Mouse (Mus musculus): Measurements from ENCODE around the gene Usp43.

Usp43 gene

GRCm38 (mm10) chr11:67897064-67897560, 24.8 kb downstream of the Usp43 start:
- peak; percentile 54 to 58 for DNase-seq

DNA sequence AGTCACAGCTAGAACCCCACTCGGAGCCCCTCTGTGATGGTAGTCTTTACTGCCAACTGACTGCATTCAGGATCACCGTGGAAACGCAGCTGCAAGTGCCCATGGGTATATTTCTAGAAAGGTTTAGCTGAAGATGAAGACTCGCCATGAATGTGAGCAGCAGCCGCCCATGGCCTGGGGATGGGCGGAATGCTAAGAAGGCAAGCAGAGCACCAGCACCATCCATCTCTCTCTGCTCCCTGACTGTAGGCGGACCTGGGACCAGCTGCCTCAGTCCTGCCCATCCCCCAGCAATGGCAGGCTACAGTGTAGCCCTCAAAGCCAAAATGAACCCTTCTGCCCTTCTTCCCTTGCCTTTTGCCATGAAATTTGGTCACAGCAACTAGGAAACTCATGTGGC, 26.3 kb downstream of the Usp43 start:
- no peak for DNase-seq

- DNase-seq = no peak
Observed at GRCm38 (mm10) chr11:67888521-67888920, 33.4 kb downstream of the Usp43 start.

GRCm38 (mm10) chr11:67885921-67886320, 36.0 kb downstream of the Usp43 start:
- no peak for DNase-seq

DNA sequence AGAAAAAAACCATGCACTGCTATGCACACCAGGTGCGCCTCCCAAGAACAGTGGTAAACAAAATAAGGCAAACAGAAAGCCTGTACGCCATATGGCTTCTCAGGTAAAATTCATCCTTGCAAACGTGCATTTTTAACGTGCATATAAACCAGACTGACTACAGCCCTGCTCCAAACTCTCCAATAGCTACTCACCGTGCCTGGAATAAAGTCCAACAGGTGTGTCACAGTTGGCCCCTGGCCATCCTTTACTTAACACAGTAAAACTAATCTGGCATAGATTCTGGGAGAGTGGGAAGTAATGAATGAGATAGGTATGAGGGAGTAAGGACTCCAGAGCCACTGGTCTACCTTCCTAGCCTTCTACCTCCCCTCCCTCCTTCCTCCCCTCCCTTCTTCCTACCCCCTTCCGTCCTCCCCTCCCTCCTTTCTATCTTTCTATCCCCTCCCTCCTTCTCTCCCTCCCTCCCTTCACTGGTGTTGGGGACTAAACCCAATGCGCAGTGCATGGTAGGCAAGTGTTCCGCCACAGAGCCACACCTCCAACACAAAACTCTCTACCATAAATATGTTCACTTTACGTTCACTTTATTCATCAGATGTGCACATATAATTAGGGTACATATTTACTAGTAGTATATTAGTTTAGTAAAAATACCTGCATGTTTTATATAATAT, 56.3 kb downstream of the Usp43 start:
- no peak for DNase-seq

- no peak for DNase-seq
Observed at GRCm38 (mm10) chr11:67865100-67865499, 56.9 kb downstream of the Usp43 start.

GRCm38 (mm10) chr11:67861399-67861838, 60.5 kb downstream of the Usp43 start:
- no peak for DNase-seq

DNA sequence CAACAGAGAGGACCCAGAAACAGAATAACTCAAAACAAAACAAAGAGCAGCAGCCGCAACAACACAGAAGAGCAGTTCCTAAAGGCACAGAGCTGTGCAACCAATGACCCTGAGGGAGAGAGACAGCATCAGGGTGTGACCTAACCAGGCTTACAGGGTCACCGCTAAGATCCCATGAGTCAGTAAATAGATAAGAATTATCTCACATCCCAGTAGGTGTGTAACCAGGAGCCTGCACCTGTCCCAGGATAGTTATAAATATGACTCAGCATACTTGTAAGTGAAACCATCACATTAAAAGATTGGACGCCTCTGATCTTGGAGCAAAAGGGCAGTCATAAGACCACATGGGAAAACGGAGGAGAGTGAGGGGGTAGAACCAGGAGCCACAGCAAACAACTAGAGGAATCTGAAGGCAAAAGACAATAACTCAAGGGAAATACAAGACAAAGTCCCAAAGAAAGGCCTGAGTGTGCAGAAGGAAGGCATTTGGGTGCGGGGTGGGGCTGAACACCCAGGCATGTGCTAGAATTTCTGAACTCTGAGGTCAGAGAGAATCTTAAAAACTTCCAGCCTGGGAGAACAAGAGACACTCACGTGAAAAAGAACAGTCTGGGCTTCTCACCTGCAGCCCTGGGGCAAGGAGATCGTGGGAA, 61.1 kb downstream of the Usp43 start:
- no peak for DNase-seq

DNA sequence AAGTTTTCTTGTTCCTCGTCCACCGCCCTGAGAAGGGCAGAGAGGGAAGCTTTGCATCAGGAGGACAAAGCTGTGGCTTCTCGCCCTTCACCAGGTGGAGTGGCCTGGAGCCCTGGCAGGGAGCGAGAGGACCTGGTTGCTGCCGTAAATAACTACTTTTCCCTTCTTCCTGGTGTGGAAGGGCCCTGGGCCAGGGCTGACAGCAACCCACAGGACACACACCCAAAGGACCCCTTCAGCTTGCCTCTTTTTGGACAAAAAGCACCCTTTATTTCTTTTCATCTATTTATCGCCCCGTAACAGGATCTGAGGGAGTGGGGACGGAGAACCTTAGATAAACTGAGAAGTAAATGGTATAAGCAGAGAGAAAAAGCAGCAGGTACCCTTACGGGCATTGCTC, 63.4 kb downstream of the Usp43 start:
- no peak for DNase-seq

GRCm38 (mm10) chr11:67855035-67855434, 66.9 kb downstream of the Usp43 start:
- peak; percentile 2 to 6 for DNase-seq

- DNase-seq = no peak
Observed at GRCm38 (mm10) chr11:67853996-67854395, 68.0 kb downstream of the Usp43 start.

DNA sequence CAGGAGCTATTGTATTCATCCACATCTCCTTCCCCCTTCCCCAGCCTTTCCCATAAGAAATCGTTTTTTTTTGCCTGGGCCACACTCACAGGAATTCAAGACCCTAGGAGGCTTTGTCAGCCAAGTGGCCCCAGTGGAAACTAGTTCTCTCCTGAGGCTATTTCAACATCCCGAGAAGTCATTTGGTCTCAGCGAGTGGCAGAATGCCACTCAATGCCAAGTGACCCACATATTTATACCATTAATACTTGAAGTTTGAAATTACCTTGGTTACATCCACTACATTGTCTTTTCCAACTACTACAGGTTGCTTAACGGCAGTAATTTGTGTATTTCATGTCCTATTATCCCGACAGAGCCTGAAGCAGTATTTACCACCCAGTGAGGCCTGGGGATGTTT, 70.2 kb downstream of the Usp43 start:
- DNase-seq = no peak

DNA sequence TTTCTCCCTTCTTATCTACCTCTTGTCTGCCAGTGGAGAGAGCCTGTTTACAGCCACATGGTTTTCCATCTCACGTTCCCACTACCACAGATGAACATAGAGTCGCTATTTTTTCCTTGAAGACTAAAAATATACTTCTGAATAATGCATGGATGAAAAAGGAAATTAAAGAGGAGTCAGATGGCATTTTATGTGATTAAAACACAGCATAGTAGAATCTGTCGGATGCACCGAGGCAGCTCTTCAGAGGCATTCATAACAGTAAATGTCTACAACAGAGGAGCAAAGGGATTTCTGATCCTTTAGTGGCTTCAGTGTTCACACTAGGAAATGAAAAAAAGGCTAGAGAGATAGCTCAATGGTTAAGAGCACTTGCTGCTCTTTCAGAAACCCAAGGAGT, 76.8 kb downstream of the Usp43 start:
- no peak for DNase-seq

GRCm38 (mm10) chr11:67839810-67840209, 82.1 kb downstream of the Usp43 start:
- DNase-seq = no peak

DNA sequence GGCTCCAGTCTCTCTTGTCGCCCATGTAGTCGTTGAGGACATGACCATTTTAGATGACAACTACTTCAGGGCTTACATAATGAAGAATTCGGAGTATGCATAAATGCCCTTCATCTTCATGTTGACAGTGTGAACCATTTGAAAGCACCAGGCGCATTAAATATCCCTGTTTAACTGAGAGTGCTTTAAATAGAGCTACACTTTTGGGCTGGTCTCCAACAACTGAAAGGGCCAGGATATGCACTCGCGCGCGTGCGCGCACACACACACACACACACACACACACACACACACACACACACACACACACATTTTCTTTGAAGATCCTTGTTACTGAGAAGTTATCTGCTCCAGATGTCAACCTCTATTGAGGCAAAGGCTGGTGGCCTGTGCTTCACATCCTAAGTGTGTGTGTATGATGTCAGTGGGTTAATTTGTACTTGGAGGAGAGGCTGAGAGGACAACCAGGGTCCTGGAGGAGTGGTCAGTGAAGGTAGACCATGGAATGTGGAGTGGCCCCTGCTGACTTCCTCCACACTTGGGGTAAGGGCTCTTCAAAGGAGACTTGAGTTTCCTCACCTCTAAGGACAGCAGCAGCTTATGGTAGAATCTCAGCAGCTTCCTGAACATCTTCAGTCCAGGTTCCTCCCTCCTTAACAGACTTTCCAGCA, 86.4 kb downstream of the Usp43 start:
- DNase-seq = no peak

- DNase-seq = no peak
Observed at GRCm38 (mm10) chr11:67831820-67832219, 90.1 kb downstream of the Usp43 start.

DNA sequence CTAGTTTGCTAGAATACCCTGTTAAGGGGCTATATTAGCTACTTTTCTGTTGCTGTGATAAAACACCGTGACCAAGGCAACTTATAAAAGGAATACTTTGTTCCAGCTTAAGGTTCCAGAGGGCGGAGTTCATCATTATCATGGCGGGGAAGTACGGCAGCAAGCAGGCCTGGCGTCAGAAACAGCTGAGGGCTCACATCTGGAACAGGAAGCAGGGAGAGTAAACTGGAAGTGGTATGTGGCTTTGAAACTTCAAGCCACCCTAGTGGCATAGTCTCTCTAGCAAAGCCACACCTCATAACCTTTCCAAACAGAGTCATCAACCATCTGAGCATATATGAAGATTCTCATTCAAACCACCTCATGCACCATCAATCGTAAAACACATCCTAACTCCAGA, 92.4 kb downstream of the Usp43 start:
- DNase-seq = no peak

GRCm38 (mm10) chr11:67828360-67829059, 93.4 kb downstream of the Usp43 start:
- no peak for DNase-seq

DNA sequence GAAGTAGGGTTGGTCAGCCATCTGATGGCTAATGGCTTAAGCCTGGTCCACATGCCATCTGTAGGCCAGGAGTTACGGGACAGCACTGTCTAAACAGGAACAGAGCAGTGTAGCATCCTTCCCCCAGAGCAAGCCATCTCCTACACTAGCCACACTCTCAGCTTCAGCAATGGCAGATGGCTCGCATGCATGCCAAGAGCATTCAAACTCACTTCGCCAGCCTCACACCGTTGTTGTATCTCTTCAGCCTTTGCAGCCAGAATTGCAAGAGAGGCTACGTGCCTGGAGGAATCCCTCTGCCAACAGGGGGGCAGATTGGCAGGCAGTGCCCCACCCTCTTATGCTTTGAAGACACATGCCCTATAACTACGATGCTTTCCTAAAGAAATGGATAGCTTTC, 100.4 kb downstream of the Usp43 start:
- no peak for DNase-seq

- peak in 1 of 2 experiments; percentile 5 for DNase-seq
Observed at GRCm38 (mm10) chr11:67820221-67820620, 101.7 kb downstream of the Usp43 start.

GRCm38 (mm10) chr11:67819604-67820003, 102.3 kb downstream of the Usp43 start:
- DNase-seq = no peak

DNA sequence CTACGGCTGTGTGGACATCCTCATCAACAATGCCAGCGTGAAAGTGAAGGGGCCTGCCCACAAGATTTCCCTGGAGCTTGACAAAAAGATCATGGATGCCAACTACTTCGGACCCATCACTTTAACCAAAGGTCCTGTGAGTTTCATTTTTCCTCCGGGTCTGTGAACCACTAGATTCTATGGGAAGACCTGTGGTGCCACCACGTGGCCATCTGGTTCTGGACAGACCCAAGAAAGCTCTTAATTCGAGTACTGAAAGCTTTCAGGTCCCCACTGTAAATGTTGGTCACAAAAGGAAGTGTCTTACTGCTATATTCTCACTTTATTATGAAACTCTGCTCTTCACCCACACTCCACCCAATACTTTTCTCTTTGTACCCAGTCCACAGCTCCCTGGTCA, 110.4 kb downstream of the Usp43 start:
- no peak for DNase-seq

DNA sequence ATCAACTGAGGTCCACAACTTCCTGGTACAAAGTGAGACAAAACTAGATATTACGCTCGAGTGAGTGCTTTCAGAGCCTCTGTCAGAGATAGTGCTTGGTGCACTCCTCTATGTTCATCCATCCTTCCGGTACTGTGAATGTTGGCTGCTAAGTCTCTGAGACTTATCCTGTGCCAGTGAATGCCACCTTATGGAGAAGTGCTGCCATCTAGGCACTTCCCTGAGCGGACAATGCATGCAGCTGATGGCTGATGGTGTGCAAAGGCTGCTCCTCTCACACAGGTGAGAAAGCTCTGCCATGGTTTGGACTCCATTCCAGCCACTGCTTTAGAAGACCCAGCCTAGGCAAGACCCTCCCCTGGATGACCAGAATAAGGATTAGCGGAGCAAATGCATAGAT, 113.9 kb downstream of the Usp43 start:
- no peak for DNase-seq
